Mouse (Mus musculus): ENCODE results near the gene Cenpe.

Gene Cenpe

DNA sequence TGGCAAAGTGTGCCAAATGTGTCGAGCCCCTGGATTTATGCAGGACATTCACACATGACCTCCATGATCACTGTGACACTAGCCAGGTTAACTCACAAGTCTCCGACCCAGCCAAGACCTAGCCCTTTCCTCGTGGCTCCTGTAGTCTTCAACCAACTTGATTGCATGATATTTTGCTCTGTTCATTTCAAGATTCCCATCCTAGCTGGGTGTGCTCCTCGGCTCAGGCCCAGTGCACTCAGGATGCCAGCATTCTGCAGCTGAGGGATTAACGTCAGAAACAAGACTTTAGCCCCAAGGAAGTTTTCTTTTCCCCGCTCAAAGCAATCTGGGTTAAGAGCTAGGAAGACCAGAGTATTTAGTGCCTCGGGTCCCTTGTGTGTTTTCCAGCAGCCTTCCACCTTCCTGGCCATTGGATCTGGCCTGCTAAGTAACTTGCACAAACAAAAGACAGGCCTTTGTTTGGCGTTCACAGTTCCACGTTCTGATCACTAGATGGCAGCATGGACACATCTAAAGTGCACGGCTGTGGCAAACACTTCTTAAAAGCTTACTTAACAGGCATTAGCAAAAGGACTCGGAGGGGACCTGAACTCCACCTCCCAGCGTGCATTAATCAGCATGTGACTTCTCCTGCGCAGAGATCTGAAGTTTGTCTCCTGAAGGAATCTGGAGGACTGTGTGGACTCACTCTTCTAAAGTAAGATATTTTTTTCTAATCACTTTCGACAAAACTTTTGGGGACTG is 68.5 kb downstream of the Cenpe start, which contains the start of gene Bdh2:
Gene Bdh2, plus strand, starts transcription at position 553 of the 747 bp plus-strand sequence.
- peak; percentile 45 to 65 for DNase-seq (ENCODE audit: low read depth in 2 of 2, low spot score in 2 of 2)

- DNase-seq (ENCODE audit: low read depth in 2 of 2, low spot score in 2 of 2): no peak
Observed at GRCm38 (mm10) chr3:135281701-135282100, 69.4 kb downstream of the Cenpe start.

DNA sequence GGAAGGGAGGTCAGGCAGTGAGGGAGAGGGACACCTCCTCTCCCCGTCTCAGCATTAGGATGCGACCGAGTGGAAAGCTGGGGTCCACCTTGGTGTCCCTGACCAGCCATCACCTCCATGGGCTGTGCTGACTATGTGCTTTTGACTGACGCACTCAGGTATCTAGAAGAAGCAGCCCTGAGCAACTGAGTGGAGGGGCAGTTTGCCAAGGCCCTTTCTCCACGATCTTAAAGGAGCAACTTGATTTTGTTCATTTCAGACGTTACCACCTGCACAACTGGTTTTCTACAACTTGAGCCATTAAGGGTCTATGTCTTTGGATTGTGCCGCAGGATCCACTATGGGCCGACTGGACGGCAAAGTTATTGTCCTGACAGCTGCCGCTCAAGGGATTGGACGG is 72.9 kb downstream of the Cenpe start:
- no peak for DNase-seq (ENCODE audit: low read depth in 2 of 2, low spot score in 2 of 2)

DNA sequence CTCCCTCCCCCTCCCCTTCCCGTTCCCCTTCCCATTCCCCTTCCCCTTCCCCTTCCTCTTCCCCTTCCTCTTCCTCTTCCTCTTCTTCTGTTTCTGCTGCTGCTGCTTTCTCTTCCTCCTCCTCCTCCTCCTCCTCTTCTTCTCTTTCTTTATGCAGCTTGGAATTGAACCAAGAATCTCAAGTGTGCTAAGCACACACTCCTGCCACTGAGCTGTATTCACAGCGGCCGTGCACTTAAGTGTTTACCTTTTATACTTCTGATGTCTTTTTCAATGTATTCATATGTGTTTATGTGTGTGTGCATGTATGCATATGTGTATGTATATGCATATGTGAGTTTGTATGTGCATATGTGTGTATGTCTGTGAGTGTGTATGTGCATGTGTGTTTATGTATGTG is 73.5 kb downstream of the Cenpe start:
- DNase-seq (ENCODE audit: low read depth in 2 of 2, low spot score in 2 of 2): no peak

DNA sequence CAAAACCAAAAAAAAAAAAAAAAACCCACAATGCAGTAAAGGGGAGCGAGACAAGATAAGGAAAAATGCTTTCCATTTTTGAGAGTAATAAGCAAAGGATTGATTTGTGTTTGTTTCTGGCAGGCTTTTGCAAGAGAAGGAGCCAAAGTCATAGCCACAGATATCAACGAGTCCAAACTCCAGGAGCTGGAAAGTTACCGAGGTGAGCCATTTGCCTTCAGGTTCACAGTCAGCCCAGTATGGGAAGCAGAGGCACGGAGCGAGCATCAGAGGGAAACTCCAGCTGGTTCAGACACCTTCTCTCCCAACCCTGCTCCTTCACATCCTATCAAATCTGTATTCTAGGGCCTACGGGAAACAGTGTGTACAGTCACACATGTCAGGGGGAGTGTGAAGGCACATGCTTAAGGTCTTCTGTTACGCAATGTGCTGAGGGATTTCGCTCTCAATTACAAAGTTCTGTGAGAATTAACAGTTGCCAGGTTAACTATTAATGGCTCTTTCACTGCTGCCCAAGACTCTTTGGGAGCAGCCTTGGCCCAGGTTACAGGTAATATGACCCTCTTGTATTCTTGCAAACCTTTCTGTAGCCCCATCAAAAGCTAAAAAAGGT is 75.9 kb downstream of the Cenpe start:
- no peak for DNase-seq (ENCODE audit: low read depth in 2 of 2, low spot score in 2 of 2)

DNA sequence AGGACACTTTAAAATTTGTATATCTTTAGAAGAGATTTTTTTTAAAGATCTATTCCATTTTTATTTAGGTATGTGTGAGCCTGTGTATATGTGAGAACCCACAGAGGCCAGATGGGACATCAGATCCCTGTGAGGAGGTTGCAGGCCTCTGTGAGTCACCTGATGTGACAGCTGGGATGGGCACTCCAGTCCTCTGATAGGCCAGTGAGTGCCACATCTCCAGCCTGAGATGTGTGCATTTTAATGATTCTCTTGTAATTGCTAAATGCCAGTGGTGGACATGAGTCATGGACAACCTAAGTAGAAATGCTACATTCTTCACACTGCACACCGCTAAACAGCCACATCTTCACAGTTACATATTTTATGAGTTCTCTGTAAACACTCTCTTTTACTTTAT is 76.8 kb downstream of the Cenpe start:
- DNase-seq (ENCODE audit: low read depth in 2 of 2, low spot score in 2 of 2): no peak

DNA sequence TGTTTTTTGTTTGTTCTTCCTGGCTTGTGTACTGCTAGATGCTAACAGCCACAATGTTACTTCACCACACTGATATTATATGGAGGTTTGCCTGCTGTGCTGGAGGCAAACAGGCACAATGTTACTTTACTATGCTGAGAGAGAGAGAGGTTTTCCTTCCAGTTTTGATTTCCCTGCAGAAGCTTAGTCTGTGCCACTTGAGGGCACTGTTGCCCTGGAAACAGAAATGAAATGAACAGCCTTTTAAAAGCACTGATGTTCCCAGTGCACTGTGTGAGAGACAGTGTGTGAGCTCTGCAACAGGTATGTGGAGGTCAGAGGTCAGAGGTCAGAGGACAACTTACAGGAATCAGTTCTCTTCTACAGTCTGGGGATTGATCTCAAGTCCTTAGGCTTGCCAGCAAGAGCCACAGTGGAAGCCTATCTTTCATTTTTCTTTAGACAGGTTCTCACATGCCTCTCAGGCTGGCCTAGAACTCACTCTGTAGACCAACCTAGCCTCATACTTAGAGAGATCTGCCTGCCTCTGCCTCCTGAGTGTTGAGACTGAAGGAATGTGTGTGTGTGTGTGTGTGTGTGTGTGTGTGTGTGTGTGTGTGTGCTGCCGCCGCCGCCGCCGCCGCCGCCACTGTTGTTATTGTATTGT is 78.0 kb downstream of the Cenpe start:
- peak; percentile 11 for DNase-seq (ENCODE audit: low read depth in 2 of 2, low spot score in 2 of 2)

- DNase-seq (ENCODE audit: low read depth in 2 of 2, low spot score in 2 of 2): no peak
Observed at GRCm38 (mm10) chr3:135293703-135294102, 81.4 kb downstream of the Cenpe start.

DNA sequence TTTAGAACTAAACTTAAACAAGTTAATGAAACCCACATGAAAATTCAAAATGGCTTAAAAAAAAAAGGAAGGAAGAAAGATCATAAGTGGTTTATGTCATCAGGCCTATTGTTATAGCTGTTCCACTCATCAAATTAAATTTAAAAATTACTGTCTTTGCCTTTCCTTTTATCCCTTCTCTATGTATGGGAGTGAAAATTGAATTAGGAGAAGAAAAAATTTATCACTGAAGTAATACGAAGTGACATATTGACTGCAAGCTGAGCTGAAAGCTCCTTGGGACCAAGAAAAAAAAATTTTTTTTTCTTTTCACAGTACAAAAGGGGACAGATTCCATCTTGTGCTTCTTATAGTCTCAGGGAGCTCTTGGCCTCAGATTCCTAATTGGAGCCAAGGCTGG is 83.2 kb downstream of the Cenpe start:
- DNase-seq (ENCODE audit: low read depth in 2 of 2, low spot score in 2 of 2): no peak

DNA sequence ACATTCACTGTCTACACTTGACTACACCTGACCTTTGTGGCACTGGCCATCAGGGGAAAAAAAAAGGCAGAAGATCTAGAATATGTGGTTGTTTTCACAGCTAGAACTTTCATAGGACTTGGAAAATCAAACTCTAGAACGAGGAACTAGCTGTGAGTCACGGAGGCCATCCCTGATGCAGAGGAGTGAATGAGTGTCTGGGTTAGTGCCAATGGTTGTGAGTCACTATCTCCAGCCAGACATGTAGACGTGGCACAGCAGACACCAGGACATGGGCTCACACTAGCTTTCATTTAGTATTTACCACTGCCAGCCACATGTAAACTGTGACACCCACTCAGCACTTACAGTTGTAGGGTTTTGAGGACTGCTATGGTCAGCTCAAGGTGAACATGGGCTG is 86.2 kb downstream of the Cenpe start:
- no peak for DNase-seq (ENCODE audit: low read depth in 2 of 2, low spot score in 2 of 2)

DNA sequence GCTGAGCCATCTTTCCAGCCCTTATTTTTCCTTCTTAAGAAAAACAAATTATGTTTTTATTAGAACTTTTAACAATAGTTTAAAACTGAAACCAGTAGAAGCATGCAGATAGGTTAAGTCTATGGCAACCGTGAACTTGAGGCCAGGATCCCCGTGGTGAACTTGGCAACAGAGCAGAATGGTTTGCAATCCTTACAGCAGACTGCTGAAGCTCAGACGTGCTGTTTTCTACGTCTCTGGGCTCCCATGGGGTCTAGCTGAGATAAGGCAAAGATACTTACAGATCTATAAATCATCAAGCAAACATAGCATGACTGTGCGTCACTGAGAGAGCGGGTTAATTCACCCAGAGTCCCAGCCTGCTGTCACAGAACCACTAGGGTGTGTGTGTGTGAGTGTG is 87.7 kb downstream of the Cenpe start:
- DNase-seq (ENCODE audit: low read depth in 2 of 2, low spot score in 2 of 2): no peak

DNA sequence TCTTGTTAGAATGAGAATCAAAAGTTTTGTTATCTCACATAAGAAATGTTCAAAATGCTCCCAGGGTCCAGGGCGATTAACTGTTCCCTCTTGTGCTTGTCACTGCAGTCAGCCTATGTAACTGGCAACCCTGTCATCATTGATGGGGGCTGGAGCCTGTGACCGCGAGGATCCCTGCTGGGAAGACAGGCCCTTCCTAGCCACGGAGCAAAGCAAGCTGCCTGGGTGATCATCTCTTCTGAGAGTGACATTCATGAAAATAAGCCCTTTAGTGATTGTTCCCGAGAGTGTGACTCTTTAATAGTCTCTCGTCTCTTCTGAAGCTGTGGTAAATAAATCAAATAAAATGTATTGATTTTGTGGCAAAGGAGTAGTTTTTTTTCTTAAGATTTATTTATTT is 91.7 kb downstream of the Cenpe start:
- no peak for DNase-seq (ENCODE audit: low read depth in 2 of 2, low spot score in 2 of 2)

- no peak for DNase-seq (ENCODE audit: low read depth in 2 of 2, low spot score in 2 of 2)
Observed at GRCm38 (mm10) chr3:135304566-135304965, 92.2 kb downstream of the Cenpe start.

DNA sequence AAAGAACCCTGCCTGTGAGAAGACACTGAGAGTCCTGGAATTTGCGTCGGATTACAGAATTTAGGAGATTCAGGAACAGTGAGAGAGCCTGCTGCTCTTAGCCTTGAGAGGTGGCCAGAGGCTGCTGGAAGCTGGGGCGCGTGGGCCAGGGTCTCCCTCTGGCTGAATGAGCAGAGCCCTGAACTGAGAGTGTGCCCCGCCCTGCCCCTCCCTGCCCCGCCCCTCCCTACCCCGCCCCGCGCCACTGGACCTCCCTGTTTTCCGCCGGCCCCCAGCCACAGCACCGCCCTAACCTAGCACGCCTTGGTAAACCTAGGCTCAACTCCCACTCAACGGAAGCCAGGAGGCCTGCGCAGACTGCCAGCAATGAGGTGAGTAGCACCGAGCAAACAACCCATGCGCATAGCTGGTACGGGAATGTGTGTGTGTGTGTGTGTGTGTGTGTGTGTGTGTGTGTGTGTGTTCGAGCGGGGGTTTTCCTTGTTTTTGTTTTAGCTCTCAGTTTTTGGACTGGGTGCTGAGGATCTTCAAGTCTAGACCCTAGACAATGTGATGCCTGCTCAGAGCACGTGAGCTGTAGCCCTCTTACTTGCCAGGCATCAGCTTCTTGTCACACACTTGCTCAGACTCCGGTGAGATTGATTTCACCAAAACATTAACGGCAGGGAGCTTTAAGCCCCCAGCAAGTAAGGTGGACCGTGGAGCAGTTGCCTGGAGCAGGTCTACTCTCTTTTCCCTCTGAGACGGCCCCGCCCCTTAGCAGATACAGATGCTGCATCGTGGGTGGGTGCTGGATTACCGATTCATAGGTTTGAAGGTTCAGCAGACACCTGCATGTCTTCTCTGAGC is 95.3 kb downstream of the Cenpe start, which contains the start of gene Slc9b2:
Gene Slc9b2, plus strand, starts transcription at position 290 of the 849 bp plus-strand sequence.
- DNase-seq (ENCODE audit: low read depth in 2 of 2, low spot score in 2 of 2): peak; percentile 9 to 32

DNA sequence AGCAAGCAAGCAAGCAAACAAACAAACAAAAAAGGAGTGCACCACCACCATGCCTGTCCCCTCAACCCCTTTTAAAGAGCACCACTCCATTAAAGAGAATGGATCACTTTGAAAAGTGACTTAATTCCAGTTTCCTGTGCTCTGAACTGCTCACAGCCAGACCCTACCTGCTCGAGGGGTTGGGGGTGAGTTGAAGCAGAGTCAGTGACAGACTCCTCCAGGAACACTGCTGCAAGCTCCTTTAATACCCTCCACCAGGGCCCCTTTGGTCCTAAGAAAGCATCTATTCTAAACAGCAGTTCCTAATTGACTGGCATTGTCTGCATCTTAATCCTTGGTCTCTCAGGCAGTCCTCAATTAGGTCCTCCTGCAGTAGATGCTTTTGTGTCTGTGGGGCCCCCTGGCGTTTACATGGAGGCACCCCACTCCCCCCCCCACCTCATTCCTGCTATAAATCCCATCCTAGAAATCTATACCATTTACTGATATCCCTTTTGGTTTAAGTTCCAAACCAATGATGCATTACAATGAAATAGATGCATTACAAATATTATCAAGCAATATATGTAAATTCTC is 100.7 kb downstream of the Cenpe start:
- DNase-seq (ENCODE audit: low read depth in 2 of 2, low spot score in 2 of 2): no peak

- DNase-seq (ENCODE audit: low read depth in 2 of 2, low spot score in 2 of 2): no peak
Observed at GRCm38 (mm10) chr3:135313727-135314126, 101.4 kb downstream of the Cenpe start.

- no peak for DNase-seq (ENCODE audit: low read depth in 2 of 2, low spot score in 2 of 2)
Observed at GRCm38 (mm10) chr3:135314811-135315210, 102.5 kb downstream of the Cenpe start.

DNA sequence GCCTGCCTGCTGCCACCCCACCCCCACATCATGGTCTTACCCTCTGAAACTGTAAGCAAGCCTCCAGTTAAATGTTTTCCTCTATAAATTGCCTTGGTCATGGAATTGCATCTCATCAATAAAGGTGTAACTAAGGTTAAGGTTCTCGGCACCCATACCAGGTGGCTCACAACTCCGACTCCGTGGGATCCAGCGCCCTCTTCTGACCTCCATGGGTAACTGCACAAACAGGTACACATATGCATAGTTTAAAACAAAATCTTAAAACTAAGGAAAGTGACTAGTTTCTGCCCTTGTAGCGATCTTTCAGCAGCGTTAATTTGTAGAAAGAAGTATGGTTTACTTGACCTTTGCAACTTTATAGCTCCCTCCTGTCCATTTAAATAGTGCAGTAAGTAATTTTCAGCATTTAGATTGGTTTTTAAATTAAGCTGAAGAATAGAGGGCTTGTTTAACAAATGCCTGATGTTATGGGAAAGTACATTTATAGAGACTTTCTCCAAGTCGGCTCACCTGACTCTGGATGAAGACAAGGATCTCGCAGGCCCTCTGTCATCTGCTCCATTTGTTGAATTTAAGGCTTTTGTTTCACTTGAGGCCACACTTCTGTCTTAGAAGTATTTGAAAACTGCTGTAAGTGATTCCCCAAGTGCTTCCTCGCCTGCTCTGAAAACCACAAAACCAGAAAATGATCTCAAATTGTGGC is 103.5 kb downstream of the Cenpe start:
- no peak for DNase-seq (ENCODE audit: low read depth in 2 of 2, low spot score in 2 of 2)

- DNase-seq (ENCODE audit: low read depth in 2 of 2, low spot score in 2 of 2): no peak
Observed at GRCm38 (mm10) chr3:135318331-135318730, 106.0 kb downstream of the Cenpe start.
